ENCODE assay signal across 17 mouse cellular contexts in the genomic region with DNA sequence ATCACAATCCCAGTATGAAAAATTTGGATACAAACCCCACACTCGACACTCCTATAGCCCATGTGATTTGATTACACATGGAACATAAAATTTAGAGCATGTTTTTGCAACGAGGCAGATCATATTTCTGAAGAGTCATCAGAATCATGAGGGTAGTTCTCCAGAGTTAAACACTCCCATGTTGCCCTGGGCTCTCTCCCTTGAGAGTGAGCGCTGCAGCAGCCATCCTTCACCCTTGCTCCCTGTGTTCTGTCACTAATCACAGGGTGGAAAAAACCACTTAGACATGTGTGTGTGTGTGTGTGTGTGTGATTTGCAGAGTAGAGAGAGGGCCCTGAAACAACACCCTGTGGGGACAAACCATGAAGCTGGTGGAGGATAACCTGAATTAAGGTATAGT. TPM values are rescaled to one million over a fixed set of nuclear protein-coding genes. Genes with fewer than 3 reads are reported as not detected.
A peak's percentile ranks its signal among the peaks of the same experiment; 100 is the strongest.
DNase-seq lines count a peak whose midpoint lies in the region; ATAC-seq and TF ChIP-seq lines count a peak whose summit lies in the region.
"Had no signal": no experiment of that assay in that cellular context is flagged by ENCODE, and none has a peak within 500 bp of the region (broad histone marks: within the 10 kb centered on the region; RNA-seq: fewer than 3 reads in every experiment).

No protein-coding gene starts in this region.

- WGBS in liver, embryonic 13.5 days (ENCODE audit: insufficient replicate concordance): 59% methylated on average over 3 of the region's 3 CpGs
- WGBS in liver, embryonic 12.5 days (ENCODE audit: insufficient replicate concordance): 71% methylated on average over 3 of the region's 3 CpGs

- H3K9ac ChIP-seq in liver, embryonic 13.5 days: no peak overlapping the region
- H3K9ac ChIP-seq in liver, embryonic 12.5 days: no peak overlapping the region
- H3K9ac ChIP-seq: intestine, embryonic 15.5 days; lung, embryonic 14.5 days; neural tube, embryonic 13.5 days had no signal

- no peak overlapping the region for H3K4me3 ChIP-seq in liver, embryonic 13.5 days (replicated peaks)
- no peak overlapping the region for H3K4me3 ChIP-seq in liver, embryonic 12.5 days
- H3K4me3 ChIP-seq in myocyte: peak overlapping the region; percentile 86
- H3K4me3 ChIP-seq: hindbrain, embryonic 10.5 days; intestine, embryonic 15.5 days; layer of hippocampus, adult 2 months; left cerebral cortex, adult 2 months; neural tube, embryonic 13.5 days had no signal

- no peaks in the 10 kb centered on the region for H3K9me3 ChIP-seq in liver, embryonic 13.5 days (replicated peaks)
- no peaks in the 10 kb centered on the region for H3K9me3 ChIP-seq in liver, embryonic 12.5 days (replicated peaks)
- H3K9me3 ChIP-seq: hindbrain, embryonic 10.5 days; intestine, embryonic 15.5 days; neural tube, embryonic 13.5 days had no signal

- intact Hi-C loops in heart, postnatal 14 days (cut with DNase I): loop anchor here (5.0 kb wide), 1 partner anchor 96 kb away; no protein-coding TSS in a partner anchor

- DNase-seq in heart, adult 11 months: peak; percentile 94
- no peak for DNase-seq in heart, postnatal 14 days
- no peak for DNase-seq in liver, embryonic 13.5 days
- DNase-seq in MN1 (ENCODE audit: low spot score): peak; percentile 46
- no peak for DNase-seq in thymus, postnatal 36 days
- DNase-seq: cerebellum, postnatal 25 days; gastrocnemius, postnatal 36 days; lung, embryonic 14.5 days; right cerebral cortex, postnatal 25 days had no signal

- H3K27ac ChIP-seq in liver, embryonic 13.5 days: no peak overlapping the region
- no peak overlapping the region for H3K27ac ChIP-seq in liver, embryonic 12.5 days
- H3K27ac ChIP-seq: hindbrain, embryonic 10.5 days; intestine, embryonic 15.5 days; layer of hippocampus, adult 2 months; left cerebral cortex, adult 2 months; neural tube, embryonic 13.5 days had no signal

- 0 out of 2 replicates have a peak overlapping the region, but pooled peaks have one; percentile 15 for H3K4me2 ChIP-seq in liver, embryonic 13.5 days
- H3K4me2 ChIP-seq in liver, embryonic 12.5 days: no peak overlapping the region; the same call in 1 of the 2 replicates
- peak overlapping the region; percentile 82 for H3K4me2 ChIP-seq in myocyte (ENCODE audit: low read depth)
- H3K4me2 ChIP-seq: neural tube, embryonic 13.5 days had no signal

- no peaks in the 10 kb centered on the region for H3K36me3 ChIP-seq in liver, embryonic 13.5 days
- no peaks in the 10 kb centered on the region for H3K36me3 ChIP-seq in liver, embryonic 12.5 days
- H3K36me3 ChIP-seq in myocyte (ENCODE audit: control insufficient read depth, insufficient read depth): no peaks in the 10 kb centered on the region
- H3K36me3 ChIP-seq: hindbrain, embryonic 10.5 days; intestine, embryonic 15.5 days; neural tube, embryonic 13.5 days had no signal

- H3K27me3 ChIP-seq in liver, embryonic 13.5 days: no peaks in the 10 kb centered on the region
- no peaks in the 10 kb centered on the region for H3K27me3 ChIP-seq in liver, embryonic 12.5 days (replicated peaks)
- H3K27me3 ChIP-seq in myocyte (ENCODE audit: control insufficient read depth, insufficient read depth, insufficient read length): no peaks in the 10 kb centered on the region
- H3K27me3 ChIP-seq: intestine, embryonic 15.5 days; Patski had no signal

- H3K79me2 ChIP-seq in myocyte (ENCODE audit: control insufficient read depth, insufficient read depth): peaks cover 38% of the 10 kb centered on the region

- ATAC-seq in liver, embryonic 13.5 days (ENCODE audit: low read depth): no peak
- no peak for ATAC-seq in liver, embryonic 12.5 days
- ATAC-seq: intestine, embryonic 15.5 days; Patski had no signal

- H3ac ChIP-seq in myocyte (ENCODE audit: control insufficient read depth, insufficient read length): no peak overlapping the region

- peaks cover 48% of the 10 kb centered on the region for H3K4me1 ChIP-seq in liver, embryonic 13.5 days (replicated peaks)
- H3K4me1 ChIP-seq in liver, embryonic 12.5 days: peaks cover 45% of the 10 kb centered on the region

- no peak for TF ChIP-seq POLR2A in myocyte (IDR thresholded peaks at IDR 0.05; ENCODE audit: insufficient read length, low read depth)

TF ChIP-seq in myocyte, 11 proteins besides CTCF, POLR2A, EP300 and RAD21:
- peak; percentile 36 for TF ChIP-seq USF1 (IDR thresholded peaks at IDR 0.05; ENCODE audit: low read depth)
- TF ChIP-seq MYOD1 (IDR thresholded peaks at IDR 0.05; ENCODE audit: control insufficient read depth in 1 of 3, insufficient read length in 2 of 3, low read depth in 2 of 3): no peak

RNA-seq across cellular contexts. Expression of gene Zcchc2, which starts 2.0 kb away (rescaled TPM):
- total RNA-seq in heart, postnatal 14 days (2021): 10 to 100 TPM in 1 of 2 experiments, 1 to 10 TPM in 1; 8.6 to 10.4 TPM
- 1.2 and 1.4 TPM in 2 replicates for polyA plus RNA-seq in liver, embryonic 13.5 days (2015; fragmentation: Nextera tagmentation; extraction: Ambion mirVana)
- 1.7 and 1.9 TPM in 2 replicates for polyA plus RNA-seq in liver, embryonic 12.5 days (2016; fragmentation: Nextera tagmentation; extraction: Ambion mirVana)
- 4.7 TPM for polyA plus RNA-seq in myocyte (2012; fragmentation: generic; extraction: Trizol)

Comparison
In these comparisons a context has a peak if more than half of its experiments do, and no peak if none do; other contexts are left out.
1. DNase-seq: peak in heart, adult 11 months (single experiment) and MN1 (single experiment); none in heart, postnatal 14 days (0 of 2), liver, embryonic 13.5 days (single experiment) and thymus, postnatal 36 days (0 of 2).